Mouse (Mus musculus): Measurements from ENCODE around the gene Rgp1.
"Not testable (repeated sequence)": the region's sequence is repeated elsewhere in the genome, so short reads cannot be mapped to it uniquely, and the experiment has no call there.

Gene Rgp1

GRCm38 (mm10) chr4:43578376-43579204 is at the start of gene Rgp1, which contains the start of gene Gba2:
Gene Rgp1, plus strand, starts transcription at chr4:43578715.
Gene Gba2, minus strand, starts transcription at chr4:43578873.
- DNase-seq (ENCODE audit: low spot score), result peak; percentile 91

DNA sequence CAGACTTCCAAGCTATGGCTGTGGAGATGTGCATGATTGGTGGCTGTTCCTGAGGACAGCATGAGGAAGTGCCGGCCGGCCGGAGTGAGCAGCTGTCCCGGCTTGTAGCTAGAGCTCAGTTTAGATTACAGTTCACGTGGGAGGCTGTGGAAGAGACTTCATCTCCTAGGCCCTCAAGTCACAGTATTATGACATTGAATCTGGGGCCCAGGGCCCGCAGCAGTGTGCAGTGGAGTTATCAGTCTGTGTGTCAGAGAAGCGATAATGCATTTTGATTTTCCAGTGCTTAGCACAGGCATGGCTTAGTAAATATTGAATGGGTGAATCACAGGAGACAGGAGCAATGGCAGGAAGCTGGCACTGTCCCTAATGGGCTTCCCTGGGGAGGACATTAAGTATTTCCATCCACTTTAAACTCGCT is 48.4 kb upstream of the Rgp1 start:
- DNase-seq (ENCODE audit: low spot score), result no peak

DNA sequence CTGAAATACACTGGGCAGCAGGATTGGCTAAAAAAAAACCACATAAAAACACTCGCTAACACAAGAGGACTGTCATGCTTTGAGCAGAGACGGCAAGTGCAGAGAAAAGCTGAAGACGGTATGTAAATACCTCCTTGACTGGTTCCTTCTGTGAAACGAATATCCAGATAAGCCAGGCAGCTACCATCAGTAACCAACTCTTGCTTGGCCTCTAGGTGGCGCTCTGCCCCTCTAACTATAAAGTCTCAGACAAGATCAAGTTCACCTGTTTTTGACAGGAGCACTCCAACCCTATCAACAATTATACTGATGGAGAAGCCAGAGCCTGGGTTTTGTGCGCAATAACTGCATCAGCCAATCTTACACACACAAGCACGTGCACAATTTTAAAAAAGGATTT is 47.9 kb upstream of the Rgp1 start:
- peak; percentile 77 for DNase-seq (ENCODE audit: low spot score)

- DNase-seq (ENCODE audit: low spot score), result no peak
These were observed 45.2 kb upstream of the Rgp1 start for GRCm38 (mm10) chr4:43533270-43533669.

GRCm38 (mm10) chr4:43535628-43536027 is 42.9 kb upstream of the Rgp1 start:
- no peak for DNase-seq (ENCODE audit: low spot score)

DNA sequence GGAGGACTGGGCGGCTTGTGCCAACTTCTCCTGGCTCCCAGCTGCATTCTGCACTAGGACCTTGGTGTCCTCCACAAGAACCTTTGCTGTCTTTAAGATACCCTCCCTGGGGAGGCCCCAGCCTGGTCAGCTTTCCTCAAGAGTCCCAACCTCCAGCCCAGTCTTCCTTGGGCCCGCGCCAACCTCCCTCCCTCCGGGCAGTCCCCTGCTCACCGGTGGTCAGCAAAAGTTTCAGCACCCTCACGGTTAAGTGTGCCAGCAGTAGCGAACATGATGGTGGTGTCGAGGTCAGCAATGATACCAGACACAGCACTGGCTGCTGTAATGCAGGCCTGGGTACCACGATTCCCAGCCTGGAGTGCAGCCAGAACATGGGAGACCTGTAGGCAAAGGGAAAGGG is 42.5 kb upstream of the Rgp1 start:
- DNase-seq (ENCODE audit: low spot score), result no peak

DNA sequence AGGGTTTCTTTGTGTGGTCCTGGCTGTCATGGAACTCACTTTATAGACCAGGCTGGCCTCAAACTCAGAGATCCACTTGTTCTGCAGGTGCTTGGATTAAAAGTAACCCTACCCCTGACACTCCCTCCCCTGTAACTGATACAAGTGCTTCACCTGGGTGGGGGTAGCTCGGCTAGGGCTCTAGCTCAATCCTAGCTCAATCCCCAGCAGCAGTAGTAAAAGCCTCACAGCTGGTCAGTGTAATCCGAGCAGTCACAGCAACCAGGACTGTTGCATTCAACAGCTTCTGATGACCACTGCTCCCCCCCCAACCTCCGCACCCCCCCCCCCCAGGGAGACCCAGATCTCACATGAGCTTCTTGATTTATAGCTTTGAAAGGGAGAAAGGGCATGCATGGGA is 36.5 kb upstream of the Rgp1 start:
- no peak for DNase-seq (ENCODE audit: low spot score)

DNA sequence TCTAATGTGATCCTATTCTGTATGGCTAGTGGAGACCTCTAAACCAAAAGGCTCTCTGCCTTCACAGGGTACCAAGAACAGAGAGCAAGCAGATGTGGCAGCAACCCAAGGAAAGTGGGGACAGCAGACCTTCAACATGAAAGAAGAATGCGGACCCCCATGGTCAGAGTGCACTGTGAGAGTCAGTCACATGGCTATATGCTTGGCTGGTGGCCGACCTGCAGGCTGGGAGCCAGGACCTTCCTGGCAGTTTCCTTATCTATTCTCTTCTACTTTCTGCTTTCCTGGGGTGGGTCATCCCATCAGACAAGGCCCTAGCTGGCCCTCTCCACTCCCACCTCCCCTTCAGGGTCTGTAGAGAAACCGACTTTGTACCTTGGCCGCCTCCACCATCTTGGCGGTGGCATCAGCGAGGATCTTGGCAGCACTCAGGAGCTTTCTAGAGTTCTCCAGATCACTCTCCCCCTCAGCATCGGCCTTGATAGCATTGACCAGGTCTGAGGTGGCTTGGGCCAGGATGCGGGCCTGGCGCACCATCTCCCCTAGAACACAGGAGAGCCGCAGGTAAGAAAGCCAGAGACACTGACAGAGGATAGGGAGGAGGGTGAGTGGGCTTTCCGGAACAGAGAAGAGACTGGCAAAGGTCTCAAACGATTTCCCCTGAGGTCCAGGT is 32.0 kb upstream of the Rgp1 start:
- DNase-seq (ENCODE audit: low spot score), result no peak

- DNase-seq (ENCODE audit: low spot score), result no peak
These were observed 31.4 kb upstream of the Rgp1 start for GRCm38 (mm10) chr4:43547160-43547559.

DNA sequence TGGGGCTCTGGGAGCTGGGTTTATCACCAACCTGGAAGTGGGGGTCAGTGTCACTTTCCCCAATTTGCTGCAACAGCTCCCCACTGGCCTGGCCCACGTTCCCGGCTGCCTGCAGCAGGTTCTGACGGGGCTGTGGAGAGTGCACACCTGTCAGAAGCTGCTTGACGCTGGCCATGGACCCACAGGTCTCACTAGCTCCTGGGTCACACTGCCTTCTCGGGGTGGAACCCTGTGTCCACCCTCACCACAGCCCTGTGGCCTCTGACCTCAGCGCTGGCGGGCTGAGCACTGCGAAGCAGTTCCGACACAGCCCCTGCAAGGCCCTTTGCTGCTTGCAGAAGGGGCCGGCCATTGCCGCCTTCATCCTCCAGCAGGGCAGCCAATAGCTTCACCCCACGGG is 29.5 kb upstream of the Rgp1 start:
- DNase-seq (ENCODE audit: low spot score), result no peak

GRCm38 (mm10) chr4:43551854-43552253 is 26.7 kb upstream of the Rgp1 start:
- DNase-seq (ENCODE audit: low spot score), result not testable (repeated sequence)

- DNase-seq (ENCODE audit: low spot score), result no peak
These were observed 26.1 kb upstream of the Rgp1 start for GRCm38 (mm10) chr4:43552437-43552836.

DNA sequence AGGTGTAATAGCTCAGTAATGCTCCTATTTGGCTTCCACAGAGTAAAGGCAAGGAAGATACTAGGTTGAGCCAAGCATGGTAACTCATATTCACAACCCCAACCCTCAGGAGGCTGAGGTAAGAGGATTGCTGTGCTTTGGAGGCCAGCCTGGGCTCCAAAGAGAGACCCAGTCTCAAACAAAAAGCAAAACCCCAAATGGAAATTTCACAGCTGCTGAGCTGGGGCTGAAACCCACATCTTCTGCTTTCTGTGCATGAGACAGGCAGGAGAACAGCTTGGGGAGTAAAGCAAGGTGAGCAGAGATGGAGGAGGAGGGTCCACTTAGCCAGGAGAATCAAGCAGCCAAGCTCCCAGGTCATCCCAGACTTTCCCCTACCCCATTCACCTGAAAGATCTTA is 24.6 kb upstream of the Rgp1 start:
- no peak for DNase-seq (ENCODE audit: low spot score)

GRCm38 (mm10) chr4:43555926-43556325 is 22.6 kb upstream of the Rgp1 start:
- DNase-seq (ENCODE audit: low spot score), result no peak

GRCm38 (mm10) chr4:43558028-43558630 is 20.4 kb upstream of the Rgp1 start:
- peak; percentile 72 for DNase-seq (ENCODE audit: low spot score)

DNA sequence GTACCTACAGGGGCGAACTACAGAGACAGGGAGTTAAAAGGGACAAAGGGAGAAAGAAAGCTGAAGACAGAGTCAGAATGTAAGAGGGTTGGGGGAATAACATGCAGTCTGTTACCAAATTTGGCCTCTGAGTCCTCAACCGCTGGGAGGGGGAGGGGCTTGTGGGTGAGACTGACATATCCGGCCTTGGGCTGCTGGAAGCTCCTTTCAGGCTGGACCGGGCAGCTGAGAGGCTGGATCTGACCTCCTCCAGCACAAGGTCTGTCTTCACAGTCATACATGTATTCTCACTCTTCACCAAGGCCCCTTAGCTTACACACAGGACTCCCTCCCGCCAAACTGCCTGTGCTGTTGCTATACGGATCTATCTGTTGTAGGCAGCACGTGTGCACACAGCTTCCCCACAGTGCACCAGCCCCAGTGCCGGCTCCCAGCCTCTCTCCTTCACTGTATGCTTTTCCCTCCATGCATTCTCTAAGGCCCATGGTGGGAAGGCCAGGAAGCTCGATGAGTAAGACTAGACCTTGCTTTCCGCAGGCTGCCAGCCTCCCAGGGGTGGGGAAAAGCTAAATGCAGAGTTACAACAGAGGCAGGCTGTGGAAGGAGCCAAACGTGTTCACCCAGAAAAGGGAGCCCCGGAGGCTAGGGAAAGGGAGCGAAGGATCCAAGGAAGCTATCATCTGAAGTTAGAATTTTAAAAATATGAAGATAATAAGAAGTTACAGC is 19.7 kb upstream of the Rgp1 start:
- DNase-seq (ENCODE audit: low spot score), result peak; percentile 82

DNA sequence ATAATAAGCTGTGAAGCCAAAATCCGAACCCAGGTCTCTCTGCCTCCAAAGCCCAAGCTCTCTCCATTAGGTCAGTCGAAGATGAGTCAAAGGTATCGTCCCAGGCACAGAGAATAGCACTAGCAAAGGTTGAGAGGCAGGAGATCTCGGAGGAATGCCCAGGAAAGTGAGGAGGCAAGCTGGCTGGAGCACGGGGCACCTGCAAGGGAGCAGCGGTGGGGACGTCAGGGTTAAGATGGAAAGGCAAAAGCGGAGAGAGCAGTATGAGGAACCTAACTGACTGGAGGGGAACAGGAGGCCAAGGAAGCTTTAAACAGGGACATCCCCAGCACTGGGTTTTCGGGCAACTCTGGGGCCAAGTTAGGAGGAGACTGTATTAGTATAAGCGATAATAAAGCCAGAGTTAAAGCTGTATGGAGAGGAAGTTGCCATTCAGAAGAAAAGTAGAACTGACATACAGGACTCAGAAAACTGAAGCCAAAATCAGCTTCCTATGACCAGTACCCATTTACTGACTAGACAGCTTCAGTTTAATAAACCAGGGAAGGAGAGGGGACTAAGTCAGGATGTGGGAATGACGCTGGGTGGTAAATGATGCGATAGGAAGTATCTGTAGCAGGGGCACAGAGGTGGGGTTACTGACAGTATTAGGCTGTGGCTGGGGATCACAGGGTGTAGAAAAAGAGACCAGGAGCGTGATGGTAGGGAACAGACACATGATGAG is 18.8 kb upstream of the Rgp1 start:
- no peak for DNase-seq (ENCODE audit: low spot score)

DNA sequence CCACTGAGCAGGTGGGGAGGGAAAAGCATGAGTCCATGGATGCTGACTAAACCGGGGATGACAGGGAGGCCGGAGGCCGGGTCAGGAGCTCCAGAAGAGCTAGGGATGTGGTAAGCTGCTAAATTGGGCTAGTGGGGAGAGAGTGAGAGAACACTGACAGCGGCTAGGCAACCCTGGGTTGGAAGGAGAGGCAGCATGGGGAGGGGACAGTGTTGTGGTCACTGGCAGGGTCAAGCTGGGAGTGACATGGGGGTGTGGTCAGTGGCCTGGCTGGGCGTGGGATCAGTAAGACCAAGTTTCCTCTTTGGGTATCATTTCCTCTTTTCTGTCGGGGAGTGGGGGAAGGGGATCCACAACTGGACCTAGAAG is 18.3 kb upstream of the Rgp1 start:
- peak; percentile 78 for DNase-seq (ENCODE audit: low spot score)

GRCm38 (mm10) chr4:43560976-43561375 is 17.5 kb upstream of the Rgp1 start:
- DNase-seq (ENCODE audit: low spot score), result no peak

- no peak for DNase-seq (ENCODE audit: low spot score)
These were observed 17.0 kb upstream of the Rgp1 start for GRCm38 (mm10) chr4:43561436-43561996.

DNA sequence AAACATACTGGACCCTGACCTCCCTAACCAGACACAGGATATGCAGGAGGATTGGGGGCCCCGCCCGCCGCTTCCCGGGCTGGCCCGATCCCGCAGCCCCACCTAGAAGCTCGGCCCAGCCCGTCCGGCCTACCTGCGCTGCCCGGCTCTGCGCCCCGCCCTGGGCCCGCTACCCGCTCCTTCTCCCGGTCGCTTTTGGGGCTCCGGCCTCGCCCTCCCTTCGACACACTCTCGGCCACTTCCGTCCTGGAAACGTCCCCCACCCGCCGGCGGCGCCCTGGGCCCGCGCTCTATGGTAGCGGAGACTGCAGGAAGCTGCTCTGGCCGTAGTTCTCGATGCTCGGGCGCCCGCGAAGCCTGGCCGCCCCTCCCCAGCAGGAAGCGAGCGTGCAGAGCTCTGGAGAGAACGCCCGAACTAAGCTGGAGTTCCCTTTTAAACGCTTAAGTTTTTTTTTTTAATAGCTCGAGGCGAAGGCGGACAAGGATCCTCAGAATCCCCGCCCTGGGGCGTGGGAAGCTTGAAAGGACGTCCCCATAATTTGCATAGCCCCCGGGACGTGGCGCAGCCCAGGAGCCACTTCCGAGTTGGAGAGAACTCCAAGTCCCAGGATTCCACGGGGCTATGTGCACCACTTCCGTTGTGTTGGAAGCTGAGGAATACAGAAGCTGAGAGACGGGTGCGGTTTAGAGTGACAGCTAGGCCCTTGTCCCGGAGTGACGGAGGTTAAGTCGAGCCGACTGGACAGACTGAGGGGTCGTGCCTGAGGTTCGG is 16.3 kb upstream of the Rgp1 start, which contains the start of the genes Creb3 and Tln1:
Creb3 (plus strand) TSS at position 336 of the 772 bp plus-strand sequence.
Tln1 (minus strand) TSS at position 695 of the 772 bp plus-strand sequence.
- DNase-seq (ENCODE audit: low spot score), result peak; percentile 98

Data from lung, postnatal 25 days (tissue).